Mouse (Mus musculus): ENCODE measurements at regions not wholly inside any gene's neighbourhood (a gene's known extent, or its start where the extent isn't known, plus 50 kb on each side); places are given as distances from the start of the nearest gene placed in this dataset.

- intact Hi-C loops (cut with DNase I) = loop anchor here (5.0 kb wide), 1 partner anchor 101 kb away; no protein-coding TSS in a partner anchor
- DNase-seq = peak; percentile 43 to 61
Measured at GRCm38 (mm10) chr13:37680837-37681619, 97.2 kb upstream of the Rreb1 start.

DNA sequence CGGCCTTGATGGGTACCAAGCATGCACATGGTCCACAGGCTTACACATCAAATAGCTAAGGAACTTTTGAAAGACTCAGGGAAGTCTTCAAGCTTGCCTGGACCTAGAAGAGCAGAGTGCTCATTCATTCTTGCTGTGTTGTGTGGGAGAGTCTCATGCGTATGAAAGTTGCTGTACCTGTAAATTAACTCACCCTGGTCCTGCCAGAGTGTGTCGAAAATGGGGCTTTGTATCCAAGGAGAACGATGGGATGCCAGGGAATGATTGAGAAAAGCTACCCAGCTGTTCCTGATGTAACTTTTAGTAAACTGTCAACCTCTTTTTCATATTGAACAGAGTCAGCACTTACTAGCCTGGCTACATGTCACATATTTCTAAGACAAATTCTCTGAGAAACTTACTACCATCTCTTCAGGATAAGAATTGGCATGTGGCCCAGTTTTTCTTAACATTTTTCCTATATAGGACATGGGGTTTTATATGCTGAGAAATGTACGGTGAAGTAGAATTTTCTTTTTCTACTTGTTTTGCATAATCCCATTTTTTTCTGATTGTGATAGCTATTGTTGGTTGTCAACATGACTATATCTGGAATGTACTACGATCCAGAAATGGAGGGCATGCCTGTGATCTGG is 95.0 kb upstream of the Rreb1 start:
- DNase-seq = no peak
- intact Hi-C loops (cut with DNase I) = loop anchor here (5.0 kb wide), 1 partner anchor 99 kb away; no protein-coding TSS in a partner anchor

DNA sequence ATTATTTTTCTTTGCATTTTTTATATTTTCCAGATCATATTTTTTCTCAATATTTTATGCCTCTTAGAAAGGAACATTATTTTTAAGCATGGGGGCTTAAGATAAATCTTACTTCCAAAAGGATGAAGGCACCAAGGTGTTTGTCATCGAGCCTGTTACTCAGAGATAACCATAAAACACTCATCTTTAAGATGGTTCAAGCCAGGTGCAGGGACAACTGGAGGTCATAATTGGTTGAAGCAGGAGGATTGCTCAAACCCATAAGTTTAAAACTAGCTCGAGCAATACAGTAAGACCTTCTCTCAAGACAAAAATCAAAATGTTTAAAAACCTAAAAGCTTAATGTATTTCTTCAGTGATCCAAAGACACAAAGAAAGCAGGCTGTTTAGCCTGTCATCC is 92.6 kb upstream of the Rreb1 start:
- intact Hi-C loops (cut with DNase I) = no loop called here
- DNase-seq = no peak

- DNase-seq = no peak
- intact Hi-C loops (cut with DNase I) = no loop called here
Measured at GRCm38 (mm10) chr13:37686109-37686508, 92.1 kb upstream of the Rreb1 start.

DNA sequence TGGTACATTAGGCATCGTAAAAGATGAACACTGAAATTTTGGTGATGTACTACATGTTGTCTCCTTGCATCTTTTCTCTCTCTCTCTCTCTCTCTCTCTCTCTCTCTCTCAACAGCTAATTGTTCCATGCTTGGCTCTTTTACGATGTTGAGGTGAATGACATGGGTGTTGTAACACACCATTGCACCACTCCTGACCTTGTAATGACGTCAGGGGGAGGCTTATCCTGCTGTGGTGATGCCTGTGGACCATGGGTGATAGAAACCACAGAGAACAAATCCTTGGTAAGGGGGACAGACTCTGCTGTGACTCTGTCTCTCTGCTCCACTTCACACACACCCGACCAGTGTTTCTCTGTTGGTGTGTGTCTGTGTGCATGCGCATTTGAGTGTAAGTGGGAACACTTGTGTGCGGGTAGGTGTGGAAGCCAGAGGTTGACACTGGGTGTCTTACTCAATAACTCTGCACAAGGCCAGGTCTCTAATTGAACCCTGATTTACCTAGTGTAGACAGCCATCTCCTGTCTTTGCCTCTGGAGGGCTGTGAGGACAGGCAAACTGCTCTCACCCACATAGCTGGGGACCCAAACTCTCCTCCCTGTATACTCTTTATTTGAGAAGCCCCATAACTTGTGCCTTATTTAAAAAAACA is 88.9 kb upstream of the Rreb1 start:
- DNase-seq = no peak
- intact Hi-C loops (cut with DNase I) = no loop called here

- no peak for DNase-seq
Measured at GRCm38 (mm10) chr13:37691855-37692445, 86.2 kb upstream of the Rreb1 start.

GRCm38 (mm10) chr13:37693617-37694016 is 84.6 kb upstream of the Rreb1 start:
- intact Hi-C loops (cut with DNase I) = no loop called here
- no peak for DNase-seq

More at GRCm38 (mm10) chr13:37691855-37692445, 86.2 kb upstream of the Rreb1 start:
- intact Hi-C loops (cut with DNase I) = no loop called here

DNA sequence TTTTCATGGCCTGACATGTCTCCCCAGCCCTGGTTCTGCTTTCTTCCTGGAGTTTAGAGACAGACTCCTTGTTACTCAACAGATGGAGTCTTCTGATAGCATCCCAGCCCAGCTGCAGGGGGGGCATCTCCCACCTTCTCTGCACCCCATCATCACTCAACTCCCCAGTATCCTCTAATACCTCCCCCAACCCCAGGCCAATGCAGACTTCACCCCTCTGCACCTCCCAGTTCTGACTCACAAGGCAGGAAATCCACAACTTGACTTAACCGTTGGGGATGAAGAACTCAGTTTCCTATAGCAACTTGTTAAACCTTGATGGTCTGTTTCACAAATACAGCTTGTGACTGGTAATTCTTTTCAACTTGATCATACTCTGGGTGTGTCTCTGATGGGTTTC is 73.7 kb upstream of the Rreb1 start:
- no peak for DNase-seq
- intact Hi-C loops (cut with DNase I) = no loop called here

DNA sequence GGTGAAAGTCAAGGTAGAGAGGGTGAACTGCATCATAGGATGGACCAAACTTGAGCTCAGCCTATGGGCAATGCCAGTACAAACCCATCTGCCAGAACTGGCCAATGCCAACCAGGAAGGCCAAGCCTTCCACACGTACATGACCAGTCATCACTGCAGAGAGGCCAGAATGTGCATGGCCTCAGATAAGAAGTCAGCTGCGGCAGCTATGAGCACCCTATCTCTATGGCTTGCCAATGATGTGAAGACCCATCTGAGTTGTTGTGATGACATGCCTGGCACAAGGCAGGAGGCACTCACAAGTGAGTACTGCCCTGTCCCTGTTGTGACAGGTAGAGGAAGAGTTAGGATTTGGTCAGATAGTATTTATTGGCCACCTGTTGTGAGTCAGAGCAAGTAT is 72.7 kb upstream of the Rreb1 start:
- intact Hi-C loops (cut with DNase I) = no loop called here
- DNase-seq = no peak

DNA sequence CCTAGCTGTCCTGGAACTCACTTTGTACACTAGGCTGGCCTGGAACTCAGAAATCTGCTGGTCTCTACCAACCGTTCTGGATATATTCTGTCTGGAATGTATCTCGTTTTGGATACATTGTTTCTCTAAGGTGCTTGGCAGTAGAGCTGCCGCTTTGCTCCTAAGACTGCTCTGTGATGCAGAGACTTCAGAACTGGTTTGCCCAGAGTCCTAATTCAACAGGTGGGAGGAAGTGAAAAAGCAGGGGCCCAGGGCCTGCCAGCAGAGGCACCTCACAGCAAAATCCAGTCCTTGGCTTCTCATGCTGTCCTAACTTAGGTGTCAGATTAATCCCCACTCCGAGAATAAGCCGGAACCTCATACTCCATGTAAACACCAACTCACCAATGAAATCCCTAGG is 67.3 kb upstream of the Rreb1 start:
- DNase-seq = no peak
- intact Hi-C loops (cut with DNase I) = no loop called here

DNA sequence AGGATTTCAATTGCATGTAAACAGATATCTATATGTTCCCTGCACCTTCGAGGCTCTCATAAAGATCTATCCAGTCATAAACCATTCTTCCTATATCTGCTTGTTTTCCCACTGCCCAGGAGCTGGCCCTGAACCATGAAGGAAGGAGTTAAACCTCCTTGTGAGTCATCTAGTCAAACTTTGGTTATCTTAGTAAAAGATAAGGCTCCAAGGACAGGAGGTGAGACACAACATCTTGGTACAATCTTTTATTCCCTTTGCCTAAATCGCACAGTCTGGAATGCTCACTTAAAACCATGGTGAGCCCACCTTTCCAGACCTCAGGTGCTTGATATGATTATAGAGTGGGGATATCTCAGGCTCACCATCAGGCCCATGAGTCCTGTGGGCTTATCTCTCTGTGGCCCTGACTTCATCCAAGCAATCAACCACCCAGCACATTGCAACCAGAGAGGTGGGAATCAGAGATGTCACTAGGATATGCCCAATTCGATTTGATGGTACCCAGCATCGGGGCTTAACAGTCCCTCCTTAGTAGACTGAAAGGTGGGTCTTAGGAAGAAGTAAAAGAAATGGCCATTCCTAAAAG is 65.2 kb upstream of the Rreb1 start:
- DNase-seq = no peak
- intact Hi-C loops (cut with DNase I) = no loop called here

GRCm38 (mm10) chr13:37715058-37715712 is 63.0 kb upstream of the Rreb1 start:
- intact Hi-C loops (cut with DNase I) = no loop called here
- no peak for DNase-seq

DNA sequence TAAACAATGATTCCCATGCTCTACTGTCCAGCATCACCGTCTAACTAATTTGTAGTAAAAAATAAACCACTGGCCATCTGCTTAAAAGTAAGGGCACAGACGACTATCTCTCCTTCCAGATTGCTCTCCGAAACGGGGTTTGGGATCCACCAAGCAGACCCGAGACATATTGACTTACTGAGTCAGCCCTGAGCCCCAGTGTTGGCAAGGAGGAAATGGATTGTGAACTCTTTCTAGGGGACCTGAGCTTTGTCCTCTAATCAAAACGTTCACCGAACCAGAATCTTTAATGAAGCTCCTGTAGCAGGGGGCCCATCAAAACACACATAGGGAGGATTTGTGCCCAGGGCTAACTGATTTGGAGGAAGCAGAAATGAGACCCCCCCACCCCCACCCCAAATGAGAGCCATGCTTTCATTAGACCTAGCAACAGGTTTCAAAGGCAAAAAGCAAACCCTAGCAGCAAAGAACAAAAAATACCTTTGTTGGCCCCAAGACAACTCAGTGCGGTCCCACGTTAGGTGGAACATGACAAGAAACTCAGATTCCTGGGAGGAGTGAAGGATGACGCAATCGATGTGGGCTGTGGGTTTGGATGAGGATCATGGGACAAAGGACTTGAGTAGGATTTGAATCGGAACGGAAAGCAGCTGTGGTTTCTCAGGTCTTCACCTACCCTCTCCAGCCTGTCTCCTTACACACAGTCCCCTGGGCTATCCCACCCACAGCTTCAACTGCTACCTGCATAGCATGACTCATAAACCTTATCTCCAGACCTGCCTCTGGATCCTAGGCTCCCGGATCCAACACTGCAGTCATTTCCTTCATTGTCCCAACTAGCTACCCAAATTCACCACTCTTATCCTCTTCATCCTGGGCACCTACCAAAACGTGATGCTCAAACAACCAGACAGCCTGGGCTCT is 62.2 kb upstream of the Rreb1 start:
- no peak for DNase-seq

GRCm38 (mm10) chr13:37717793-37718192 is 60.4 kb upstream of the Rreb1 start:
- DNase-seq = no peak
- intact Hi-C loops (cut with DNase I) = no loop called here

More for the DNA sequence above, 62.2 kb upstream of the Rreb1 start:
- intact Hi-C loops (cut with DNase I) = no loop called here

DNA sequence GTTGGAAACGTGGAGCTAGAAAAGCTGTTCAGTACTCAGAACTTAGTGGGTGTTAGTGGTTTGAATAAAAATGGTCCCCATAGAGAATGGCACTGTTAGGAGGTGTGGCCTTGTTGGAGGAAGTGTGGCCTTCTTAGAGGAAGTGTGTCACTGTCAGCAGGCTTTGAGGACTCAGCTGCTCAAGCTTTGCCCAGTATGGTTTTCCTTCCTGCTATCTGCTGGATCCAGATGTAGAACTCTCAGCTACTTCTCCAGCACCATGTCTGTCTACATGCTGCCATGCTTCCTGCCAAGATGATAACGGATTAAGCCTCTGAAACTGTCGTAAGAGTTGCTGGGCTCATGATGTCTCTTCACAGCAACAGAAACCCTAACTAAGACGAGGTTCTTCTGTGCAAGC is 59.8 kb upstream of the Rreb1 start:
- no peak for DNase-seq
- intact Hi-C loops (cut with DNase I) = no loop called here

All from gastrocnemius, postnatal 36 days (tissue).